Mouse (Mus musculus) liver, adult (tissue): ENCODE data around the gene Fam240a.

Experiments used
- GATA4 ChIP-seq: IDR thresholded peaks from 2 replicates; pipeline ENCODE4 v1.6.1; 2014; ENCODE audit warnings: mild to moderate bottlenecking, low read length; ENCODE audit not compliant: insufficient replicate concordance

Gene Fam240a

GRCm38 (mm10) chr9:110948813-110949310 lies 32.2 kb upstream of the Fam240a start:
- no peak for TF ChIP-seq GATA4

- TF ChIP-seq GATA4, result no peak
Measured at GRCm38 (mm10) chr9:110947900-110948299, 31.2 kb upstream of the Fam240a start.

GRCm38 (mm10) chr9:110947261-110947661 lies 30.6 kb upstream of the Fam240a start:
- TF ChIP-seq GATA4, result no peak

GRCm38 (mm10) chr9:110946548-110947044 lies 29.9 kb upstream of the Fam240a start:
- TF ChIP-seq GATA4, result no peak

GRCm38 (mm10) chr9:110945926-110946325 lies 29.3 kb upstream of the Fam240a start, which contains the start of gene Tdgf1:
Tdgf1 (minus strand) TSS chr9:110946158.
- no peak for TF ChIP-seq GATA4

DNA sequence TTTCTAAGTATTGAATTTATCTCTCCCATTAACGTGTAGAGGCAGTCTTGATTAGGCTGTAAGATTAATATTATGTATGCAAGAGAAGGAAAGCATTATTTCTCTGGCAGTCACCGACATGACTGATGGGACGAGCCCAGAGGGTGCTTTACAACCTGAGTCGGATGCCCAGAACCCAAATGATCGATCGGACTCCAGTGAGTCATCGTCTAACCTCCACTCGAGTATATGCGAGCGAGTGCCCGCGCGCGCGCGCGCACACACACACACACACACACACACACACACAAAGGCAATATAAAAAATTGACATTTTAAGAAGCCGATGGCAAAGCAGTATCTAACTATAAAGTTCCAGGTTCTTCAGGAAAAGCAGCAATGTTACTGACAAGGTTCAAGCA lies 28.7 kb upstream of the Fam240a start:
- no peak for TF ChIP-seq GATA4

- no peak for TF ChIP-seq GATA4
Measured at GRCm38 (mm10) chr9:110944265-110944664, 27.6 kb upstream of the Fam240a start.

DNA sequence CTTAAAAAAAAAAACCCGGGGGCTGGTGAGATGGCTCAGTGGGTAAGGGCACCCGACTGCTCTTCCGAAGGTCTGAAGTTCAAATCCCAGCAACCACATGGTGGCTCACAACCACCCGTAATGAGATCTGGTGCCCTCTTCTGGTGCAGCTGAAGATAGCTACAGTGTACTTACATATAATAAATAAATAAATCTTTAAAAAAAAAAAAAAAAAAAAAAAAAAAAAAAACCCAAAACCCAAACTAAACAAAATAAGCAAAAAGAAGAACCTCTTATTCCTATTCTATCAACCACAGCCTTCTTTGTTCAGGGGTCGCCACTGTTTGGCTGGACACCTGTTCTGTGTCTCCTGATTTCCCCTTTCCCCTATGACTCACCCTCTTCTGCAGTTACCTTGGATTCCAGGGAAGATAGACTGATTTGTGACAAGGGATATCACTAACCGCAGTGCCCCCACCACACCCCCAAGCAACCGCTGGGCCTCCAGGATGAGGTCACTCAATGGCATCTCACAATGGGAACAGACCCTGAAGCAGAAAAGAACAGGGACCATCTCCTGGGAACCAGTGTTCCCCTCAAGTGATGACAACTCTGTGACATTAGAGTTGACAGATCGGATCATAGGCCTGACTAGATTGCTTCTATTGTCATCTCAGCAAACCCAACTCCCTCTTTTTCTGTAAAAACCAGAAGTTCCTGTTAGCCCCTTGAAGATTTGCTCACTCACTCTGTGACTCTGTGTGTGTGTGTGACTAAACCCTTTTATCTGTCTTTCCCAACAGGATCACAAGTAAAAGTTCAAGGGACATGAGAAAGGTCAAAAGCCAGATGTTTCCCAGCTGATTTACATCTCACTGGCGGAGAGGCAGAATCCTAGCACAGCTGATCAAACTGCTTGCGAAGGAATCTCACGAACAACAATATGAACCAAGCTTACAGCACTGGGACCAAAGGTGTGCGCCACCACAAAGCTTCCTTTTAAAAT lies 21.1 kb upstream of the Fam240a start:
- TF ChIP-seq GATA4, result no peak

DNA sequence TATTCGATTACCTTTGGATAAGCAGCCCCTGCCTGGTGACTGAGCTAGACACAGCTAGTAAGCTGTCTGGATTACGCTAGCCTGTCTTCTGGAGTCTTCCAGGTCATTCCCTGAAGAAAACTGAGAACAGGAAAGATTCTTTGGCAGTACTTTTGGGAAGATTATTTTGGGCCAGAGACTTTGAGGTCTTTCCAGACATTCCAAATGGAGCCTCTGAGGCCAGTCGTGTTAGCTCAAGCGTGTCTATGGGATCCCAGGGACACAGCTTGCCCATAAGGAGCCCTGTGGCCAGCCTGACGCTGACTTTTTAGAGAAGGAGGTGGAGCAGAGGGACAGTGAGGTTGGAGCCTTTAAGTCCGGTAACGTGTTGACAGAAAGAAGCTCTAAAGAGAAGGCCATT lies 19.3 kb upstream of the Fam240a start:
- TF ChIP-seq GATA4, result no peak

DNA sequence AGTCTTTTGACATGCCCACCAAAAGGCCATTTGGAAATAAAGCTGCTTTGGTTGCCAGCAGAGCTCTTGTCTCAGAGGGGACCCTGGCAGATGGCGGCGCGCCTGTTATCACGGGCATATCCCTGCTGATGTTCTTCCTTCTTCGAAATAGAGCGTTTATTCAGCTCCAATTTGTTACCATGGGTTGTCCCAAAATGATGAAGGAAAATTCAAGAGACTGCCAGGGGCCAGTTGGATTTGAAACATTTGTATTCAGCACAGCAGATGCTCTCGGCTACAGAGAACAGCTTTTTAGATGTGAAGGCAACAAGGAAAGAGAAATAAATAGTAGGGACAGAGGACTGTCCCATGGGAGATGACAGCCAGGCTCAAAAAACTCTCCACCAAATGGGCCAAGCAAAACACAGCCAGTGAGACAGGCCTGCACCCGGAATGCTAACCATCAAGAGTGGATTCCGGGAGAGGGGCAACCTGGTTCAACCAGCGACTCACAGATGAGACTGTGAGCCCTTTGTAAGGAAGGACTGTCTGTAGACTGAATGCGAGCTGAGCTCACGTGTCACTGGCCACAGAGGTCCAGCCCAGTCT lies 17.3 kb upstream of the Fam240a start:
- no peak for TF ChIP-seq GATA4

- TF ChIP-seq GATA4, result no peak
Measured at GRCm38 (mm10) chr9:110931573-110931972, 14.9 kb upstream of the Fam240a start.

DNA sequence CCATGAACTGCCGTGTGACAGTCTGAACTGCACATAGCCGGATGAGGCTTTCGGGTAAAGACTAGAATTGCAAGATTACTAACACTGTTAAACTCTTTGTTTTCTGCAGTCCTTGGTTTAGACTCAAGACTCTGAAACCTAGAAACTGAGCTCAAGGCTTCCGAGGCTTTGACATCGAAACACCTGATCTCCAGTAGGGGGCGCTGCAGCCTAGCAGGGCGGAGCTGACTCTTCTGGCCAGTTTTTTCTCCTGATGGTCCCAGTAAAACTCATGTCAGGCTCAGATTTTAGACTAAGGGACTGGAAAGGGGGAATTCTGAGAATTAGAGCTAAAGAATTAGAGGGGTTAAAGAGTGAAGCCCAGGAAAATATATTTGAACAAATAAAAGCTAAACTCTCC lies 6.1 kb upstream of the Fam240a start:
- TF ChIP-seq GATA4, result no peak

- no peak for TF ChIP-seq GATA4
Measured at GRCm38 (mm10) chr9:110920665-110921419, 4.2 kb upstream of the Fam240a start.

GRCm38 (mm10) chr9:110915466-110915865 lies 1.2 kb downstream of the Fam240a start:
- no peak for TF ChIP-seq GATA4

- no peak for TF ChIP-seq GATA4
Measured at GRCm38 (mm10) chr9:110914631-110915236, 1.9 kb downstream of the Fam240a start.
